Mouse (Mus musculus) kidney, adult 9 months (tissue): ENCODE data around the gene Tprkb.
"Not testable (repeated sequence)": the region's sequence is repeated elsewhere in the genome, so short reads cannot be mapped to it uniquely, and the experiment has no call there.

ENCODE experiments used
- DNase-seq: peaks from one replicate; pipeline ENCODE4 v3.0.0; 2022

The Tprkb gene

DNA sequence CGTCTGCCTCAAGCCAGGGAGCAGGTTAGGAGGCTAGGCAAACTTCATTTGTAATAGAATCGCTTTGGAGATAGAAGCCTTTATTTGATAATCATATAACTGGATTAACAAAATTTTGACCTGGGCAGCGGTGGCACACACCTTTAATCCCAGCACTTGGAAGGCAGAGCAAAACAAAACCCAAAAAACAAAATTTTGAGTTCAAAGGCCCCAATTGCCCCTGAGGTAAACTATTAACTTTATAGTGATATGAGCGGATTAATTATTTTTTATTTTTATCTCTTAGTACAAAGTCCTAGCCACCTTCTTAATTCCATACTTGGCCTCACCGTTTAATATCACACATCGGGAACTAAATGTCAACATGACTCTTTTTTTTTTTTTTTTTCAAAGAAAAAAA lies 4.9 kb downstream of the Tprkb start:
- DNase-seq: peak; percentile 81

DNA sequence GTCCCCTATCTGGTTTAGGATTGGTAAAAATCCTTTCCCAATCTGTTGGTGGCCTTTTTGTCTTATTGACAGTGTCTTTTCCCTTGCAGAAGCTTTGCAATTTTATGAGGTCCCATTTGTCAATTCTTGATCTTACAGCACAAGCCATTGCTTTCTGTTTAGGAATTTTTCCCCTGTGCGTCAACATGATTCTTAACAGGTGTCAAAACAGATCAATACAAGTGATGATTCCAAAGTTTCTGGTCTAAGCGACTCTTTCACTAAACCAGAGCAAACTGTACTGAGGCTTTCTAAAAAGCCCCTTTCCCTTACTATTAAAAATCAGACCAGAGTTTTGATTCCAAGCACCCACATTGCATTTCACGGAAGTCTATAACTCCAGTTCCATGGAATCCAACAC lies 6.7 kb downstream of the Tprkb start:
- DNase-seq: peak; percentile 18

DNA sequence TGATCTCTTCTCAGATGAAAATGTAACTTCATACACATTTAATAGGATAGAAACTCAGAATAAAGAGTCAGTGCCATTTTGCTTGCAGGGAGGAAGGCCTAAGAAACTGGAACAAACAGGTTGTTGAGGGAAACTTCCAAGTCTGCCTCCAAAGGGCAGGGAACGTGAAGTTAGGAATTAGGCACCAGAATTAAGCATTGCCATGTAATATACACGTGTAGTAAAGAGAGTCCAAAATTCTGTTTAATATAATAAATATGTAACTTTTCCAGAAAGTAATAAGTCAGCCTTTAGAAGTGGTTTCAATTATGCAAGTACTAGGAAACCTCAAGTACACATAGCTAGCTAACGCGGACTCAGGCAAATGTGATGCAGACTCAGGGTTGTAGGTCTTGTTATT lies 7.7 kb downstream of the Tprkb start:
- peak; percentile 85 for DNase-seq

DNA sequence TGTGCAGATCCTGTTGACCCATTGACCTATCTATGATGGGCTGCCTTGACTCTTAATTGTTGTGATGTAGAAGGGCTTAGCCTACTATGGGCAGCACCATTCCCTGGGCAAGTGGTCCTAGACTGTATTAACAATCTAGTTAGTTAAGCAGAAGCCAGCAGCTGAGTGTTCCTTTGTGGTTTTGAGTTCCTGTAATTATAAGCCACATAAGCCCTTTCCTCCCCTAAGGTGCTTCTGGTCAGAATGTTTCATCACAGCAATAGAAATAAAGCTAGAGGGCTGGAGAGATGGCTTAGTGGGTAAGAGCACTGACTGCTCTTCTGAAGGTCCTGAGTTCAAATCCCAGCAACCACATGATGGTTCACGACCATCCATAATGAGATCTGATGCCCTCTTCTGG lies 12.0 kb downstream of the Tprkb start:
- DNase-seq: no peak

DNA sequence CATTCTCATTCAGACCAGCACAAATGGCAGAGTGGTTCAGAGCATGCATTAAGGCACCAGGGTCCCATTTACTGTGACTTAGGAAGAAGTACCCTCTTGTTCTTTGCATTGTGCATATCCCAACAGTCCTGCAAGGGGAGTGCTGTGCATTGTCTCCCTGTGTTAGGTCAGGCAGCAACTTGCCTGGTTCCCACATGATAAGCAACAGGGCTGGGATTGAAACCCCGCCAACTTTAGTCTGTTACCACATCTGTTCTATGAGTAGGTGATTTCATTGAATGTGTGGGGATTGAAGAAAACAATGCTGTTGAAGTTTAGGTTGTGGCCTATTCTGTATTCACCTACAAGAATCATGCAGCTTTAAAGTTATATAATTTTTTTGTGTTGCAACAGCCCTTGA lies 15.0 kb downstream of the Tprkb start:
- peak; percentile 31 for DNase-seq

DNA sequence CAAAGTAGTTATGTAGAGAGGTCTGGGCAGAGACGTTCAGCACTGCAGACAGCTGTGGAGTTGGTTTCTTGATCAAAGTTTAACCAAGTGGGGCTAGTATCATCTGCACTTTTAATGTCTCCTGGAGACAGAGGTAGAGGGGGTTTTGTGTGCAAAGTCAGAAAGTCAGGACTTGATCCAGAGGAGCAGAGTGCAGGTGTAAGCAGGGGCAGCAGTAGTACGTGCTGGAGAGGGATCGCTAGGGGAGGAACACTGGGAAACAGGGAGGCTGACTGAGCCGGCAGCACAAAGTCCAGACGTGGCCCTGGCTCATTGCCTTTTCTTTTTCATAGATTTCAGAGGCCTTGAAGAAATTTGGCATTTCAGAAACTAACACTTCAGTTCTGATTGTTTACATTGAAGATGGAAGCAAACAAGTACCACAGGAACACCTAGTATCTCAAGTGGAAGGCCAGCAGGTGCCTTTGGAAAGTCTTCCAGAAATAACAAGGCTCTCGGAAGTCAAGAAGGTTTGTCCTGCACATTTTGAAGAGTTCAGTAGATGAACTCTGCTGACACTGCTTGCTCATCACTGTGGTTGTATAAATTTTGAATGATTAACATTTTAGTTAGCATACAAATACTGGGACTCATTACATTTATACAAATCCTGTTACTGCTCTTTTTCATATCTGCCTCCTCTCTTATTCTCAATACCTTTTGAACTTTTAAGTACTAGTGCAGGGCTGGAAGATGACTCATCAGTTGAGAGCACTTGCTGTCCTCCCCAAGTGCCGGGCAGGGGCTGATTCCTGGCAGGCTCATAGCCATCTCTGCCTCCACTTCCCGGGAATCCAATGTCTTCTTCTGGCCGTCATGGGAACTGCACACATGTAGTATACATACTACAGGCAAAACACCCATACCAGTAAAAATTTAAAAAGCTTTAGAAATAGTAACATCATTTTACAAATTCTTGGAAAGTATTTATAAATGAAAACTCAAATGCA lies 16.1 kb downstream of the Tprkb start:
- DNase-seq: peak; percentile 91

DNA sequence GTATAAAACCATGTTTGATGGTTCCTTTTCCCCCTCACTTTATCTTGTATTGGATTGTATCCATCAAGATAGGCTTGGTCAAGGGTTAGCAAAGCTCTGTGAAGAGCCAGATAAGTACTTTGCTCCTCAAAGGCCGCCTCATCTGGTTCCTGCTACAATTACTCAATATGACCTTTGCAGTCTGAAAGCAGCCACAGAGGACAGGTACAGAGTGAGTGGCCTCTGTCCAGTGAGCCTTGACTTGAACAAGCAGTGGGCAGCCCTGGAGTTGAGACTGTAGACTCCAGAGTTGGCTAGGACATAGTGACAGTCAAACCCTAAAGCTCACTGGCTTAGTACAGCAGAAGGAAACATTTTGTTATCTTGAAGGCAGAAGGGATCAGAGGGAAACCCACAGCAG lies 17.6 kb downstream of the Tprkb start:
- DNase-seq: peak; percentile 90

DNA sequence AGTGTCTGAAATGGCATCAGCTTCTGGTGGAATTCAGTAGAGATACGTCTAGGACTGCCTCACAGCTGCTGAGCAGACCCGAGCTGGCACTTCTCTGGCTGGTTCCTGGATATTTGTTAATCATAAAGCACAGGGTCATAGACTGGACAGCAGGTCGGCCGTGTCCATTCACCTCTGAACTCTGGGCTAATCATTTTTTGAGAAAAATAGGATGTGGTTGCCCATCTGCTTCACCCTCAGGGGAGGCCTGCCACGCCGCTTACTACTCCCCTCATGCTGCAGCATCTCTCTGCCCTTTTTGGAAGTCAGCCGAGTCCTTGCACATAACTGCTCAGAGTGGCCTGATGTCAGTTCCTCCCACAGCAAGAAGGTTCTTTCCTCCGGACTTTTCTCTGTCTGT lies 22.4 kb downstream of the Tprkb start:
- peak; percentile 95 for DNase-seq

DNA sequence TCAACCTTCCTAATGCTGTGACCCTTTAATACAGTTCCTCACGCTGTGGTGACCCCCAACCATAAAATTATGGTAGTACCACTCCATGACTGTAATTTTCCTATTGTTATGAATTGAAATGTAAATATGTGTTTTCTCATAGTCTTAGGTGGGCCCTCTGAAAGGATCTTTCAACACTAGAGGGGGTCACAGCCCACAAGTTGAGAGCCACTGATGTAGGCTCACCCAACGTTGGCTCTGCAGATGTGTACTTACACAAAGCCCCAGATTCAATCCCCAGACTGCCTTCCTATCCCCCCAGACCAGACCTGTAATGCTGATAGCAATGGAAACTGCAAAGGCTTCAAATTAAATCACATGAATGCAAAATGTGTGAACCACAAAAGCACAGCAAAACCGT lies 24.0 kb downstream of the Tprkb start:
- DNase-seq: no peak

DNA sequence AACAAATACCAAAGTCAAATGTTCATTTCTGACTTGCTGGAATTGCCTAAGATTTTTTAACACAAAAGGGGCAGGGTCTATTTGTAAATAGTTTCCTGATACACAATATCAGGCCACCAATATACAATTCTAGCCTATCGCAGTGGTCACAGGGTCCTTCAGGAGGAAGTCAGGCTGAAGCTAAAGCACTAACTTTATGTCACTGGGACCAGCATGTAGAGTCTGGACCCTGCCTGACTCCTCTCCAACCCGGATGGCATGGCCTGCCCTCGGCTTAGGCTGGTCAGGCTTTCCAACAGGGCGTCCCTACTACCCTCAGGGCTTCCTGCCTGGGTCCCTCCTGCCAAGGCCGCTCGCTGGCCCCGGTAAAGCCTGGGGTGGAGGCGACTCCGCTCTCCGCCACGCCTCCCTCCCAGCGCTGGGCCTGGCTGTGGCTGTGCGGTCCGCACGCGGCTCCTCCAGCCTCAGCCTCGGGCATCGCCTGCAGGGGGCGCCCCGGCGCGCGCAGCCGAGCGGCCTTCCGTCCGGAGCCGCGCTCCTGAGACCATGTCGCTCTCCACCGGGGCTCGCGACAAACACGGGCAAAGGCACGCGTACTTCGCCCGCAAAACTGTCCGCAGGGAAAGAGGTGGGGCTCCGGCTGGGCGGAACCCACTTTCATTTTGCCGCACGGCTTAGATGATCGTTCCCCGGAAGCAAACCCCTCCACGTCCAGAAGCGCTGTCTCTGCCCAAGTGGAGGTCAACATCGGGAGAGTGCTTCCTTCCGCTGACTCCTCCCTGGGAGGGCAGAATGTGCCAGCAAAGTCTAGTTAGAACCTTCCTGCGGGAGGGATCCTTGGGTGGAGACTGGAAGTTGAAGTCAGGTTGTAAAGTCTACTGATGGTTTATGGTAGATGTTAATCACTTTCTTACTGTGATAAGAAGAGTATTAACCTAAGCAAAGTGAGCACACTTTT lies 25.1 kb downstream of the Tprkb start:
- peak; percentile 95 for DNase-seq

DNA sequence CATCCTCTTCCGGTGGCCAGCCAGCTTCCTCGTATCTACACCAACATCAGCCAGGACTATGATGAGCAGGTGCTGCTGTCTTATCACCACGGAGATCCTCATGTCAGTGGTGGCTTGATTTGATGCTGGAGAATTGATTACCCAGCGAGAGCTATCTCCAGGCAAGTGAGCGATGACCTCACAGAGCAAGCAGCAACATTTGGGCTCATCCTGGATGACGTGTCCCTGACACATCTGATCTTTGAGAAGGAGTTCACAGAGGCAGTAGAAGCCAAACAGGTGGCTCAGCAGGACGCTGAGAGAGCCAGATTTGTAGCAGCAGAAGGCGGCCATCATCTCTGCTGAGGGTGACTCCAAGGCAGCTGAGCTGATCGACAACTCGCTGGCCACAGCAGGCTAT lies 27.0 kb downstream of the Tprkb start:
- DNase-seq: no peak

DNA sequence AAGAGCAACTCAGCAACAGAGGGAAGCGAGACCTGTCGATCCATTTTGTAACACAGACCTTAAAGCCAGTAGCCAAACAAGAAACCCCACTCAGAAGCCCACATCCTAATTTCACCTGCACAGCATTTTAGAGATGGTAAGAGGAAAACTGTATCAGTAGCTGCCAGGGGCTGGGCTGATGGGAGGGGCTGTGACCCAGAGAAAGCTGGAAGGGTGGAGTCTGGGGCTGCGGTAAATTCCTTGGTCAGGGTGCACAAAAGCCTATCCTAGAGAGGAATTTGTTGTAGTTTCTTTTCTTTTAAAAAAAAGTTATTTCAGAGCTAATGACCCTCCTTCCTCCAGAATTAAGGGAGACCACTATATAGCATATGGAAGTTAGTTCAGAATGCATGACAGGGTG lies 30.8 kb downstream of the Tprkb start:
- DNase-seq: no peak

DNA sequence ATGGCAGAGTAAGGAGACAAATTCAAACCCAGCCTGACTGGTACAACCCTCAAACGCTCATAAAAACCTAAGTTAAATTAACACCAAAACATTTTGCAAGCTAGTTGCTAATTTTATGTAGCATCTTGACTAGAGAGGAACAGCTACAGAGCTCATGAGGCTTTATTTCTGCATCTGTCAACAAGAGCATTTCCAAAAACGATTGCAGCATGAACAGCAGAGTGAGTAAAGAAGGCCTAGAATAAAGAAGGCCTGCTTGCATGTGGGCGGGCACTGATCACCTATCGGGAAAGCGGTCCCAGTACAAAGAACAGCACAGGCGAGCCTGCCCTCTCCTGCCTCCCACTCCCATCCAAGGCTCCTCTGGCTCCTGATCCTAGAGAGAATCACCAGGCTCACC lies 36.9 kb downstream of the Tprkb start:
- DNase-seq: no peak

DNA sequence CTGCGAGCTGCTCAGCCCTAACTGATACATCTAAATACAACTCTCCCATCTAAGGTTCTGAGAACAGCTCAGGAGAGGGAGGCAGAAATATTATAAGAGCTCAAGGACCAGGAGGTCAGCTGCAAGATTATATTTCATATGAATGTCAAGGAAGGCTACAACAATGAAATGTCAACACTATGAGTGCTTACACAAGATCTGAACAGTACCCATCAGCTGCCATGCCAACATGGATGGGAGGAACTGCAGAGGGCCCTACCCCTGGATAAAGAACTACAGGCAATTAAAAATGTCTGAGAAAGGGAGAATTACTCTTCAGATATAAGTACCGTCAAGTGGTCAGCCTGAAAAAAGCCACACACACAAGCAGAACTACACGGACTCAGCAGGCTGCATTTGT lies 45.9 kb downstream of the Tprkb start:
- no peak for DNase-seq

DNA sequence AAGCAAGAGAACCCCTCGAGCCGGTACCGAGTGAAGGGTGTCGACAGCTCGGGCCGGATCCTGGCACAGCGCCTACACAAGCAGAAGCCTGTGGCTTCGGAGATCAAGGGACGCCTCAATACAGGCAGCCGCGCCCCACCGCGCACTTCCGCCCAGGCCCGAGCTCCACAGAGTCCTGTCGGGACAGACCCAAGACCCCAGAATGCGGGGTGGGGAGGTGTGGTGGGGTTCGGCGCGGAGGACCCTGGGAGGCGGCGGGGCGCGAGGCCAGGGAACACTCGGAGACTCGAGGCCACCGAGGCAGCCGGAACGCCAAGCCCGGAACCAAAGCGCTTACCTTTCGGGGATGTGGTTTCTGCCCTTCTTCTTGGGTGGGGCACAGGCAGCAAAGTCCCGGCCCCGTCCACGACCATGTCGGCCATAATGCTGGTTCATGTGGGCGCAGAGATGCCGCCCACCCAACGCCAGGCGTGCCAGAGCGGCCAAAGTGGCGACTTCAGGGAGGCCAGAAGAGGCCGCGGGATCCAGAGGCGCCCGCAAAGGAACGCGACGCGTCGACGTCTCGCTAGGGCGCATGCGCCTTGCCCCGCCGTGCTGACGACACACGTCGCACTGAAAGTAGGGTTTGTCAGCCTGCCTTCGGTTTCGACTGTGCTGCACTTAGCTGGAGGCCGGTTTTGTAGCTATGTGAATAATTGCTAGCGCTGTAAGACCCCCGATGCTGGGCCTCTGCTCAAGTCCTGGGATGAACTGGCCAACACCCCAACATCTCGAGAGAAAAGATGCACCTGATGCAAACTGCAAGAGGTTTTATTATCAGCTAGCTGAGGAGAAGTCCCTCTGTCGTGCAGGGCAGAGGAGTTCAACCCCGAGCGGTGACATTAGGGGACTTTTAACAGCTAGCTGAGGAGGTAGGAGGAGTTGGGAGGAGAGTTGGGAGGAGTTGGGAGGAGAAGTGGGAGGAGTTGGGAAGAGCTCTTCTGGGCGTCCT lies 49.7 kb downstream of the Tprkb start, which contains the start of gene Dusp11:
Gene Dusp11, minus strand, starts transcription at position 567 of the 991 bp plus-strand sequence.
- peak; percentile 93 for DNase-seq

DNA sequence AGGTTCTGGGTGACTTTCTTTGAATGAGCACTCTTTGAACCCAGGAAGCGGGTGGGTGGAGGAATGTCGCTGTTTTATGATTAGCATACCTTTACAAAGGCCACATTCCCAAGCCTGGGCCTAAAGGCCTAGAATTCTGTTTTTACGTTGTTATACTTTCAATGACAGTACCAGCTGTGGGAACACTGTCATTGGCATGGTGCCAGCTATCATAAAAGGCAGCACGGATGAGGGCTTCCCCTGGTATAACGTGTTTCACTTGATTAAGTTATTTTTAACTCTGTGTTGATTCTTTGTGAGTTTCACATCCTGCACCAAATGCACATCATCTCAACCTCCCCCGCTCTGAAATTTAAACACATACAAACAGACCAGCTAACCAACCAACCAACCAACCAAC lies 54.4 kb downstream of the Tprkb start:
- DNase-seq: not testable (repeated sequence)

DNA sequence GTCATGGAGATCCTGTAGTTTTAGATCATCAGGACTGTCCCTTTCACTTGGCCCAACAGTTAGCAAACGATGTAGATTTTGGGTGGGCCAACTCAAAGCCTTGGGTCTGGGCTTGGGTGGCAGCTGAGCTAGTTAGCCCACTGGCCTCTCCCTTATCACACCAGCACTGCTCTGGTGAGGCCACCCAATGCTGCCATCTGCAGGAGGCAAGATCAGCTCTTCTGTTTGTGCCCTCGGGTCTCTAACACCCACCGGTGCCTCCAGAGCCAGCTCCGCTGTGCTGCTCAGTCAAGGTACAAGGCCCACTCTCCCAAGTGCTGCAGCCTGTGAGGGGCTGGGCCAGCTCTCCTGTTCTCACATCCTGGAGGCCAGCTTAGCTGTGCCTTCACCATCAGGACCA lies 55.0 kb downstream of the Tprkb start:
- no peak for DNase-seq

DNA sequence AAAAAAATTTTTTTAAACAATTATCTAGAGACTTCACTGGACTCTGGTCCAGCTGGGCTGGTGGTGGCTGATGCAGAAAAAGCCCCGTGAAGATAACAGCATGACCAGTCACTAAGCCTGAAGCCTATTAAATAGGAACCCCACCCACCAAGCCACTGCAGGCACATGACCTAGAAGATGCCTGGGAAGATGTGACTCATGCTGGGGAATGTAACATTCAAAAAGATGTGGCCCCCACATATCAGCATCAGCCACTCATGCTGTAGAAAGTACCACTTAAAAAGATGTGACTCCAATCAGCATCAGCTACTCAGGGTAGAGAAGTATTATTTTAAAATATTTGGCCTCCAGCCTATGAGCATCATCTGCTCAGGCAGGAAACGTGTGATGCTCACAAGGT lies 58.2 kb downstream of the Tprkb start:
- no peak for DNase-seq

DNA sequence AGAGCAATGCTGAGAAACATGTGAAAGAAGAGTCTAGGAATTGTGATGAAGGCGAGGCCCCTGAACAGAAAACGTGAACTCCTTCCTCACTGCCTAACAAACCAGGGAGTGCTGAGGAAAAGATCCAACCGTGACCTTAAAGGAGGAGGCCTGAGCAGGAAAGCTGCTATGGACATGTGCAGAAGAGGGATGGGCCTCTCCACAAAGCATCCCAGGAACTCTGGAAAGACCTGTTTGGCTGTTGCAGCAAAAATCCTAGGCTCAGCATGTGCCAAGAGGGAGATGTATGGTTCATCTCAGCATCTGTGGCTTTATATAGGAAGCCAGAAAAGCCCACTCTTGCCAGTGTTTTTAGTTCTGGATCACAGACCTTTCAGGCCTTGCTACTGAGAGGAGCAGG lies 61.0 kb downstream of the Tprkb start:
- no peak for DNase-seq

DNA sequence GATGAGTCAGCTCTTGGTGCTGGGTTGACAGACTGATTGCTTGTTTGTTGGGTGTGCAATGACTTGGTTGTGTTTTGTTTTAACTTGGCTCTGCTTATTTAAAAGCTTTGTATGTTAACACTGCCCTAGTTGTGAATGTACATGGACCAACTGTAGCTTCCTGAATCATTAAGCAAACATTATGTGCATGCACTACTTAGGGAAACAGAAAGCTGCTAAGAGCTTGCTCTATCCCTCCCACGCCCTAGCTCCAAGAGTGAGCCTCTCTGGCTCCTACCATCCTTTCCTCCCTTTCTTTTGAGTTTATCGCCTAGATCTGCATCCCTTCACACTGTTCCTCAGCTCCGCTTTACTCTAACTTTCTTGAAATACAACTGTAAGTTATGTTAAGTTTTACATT lies 61.7 kb downstream of the Tprkb start:
- no peak for DNase-seq

DNA sequence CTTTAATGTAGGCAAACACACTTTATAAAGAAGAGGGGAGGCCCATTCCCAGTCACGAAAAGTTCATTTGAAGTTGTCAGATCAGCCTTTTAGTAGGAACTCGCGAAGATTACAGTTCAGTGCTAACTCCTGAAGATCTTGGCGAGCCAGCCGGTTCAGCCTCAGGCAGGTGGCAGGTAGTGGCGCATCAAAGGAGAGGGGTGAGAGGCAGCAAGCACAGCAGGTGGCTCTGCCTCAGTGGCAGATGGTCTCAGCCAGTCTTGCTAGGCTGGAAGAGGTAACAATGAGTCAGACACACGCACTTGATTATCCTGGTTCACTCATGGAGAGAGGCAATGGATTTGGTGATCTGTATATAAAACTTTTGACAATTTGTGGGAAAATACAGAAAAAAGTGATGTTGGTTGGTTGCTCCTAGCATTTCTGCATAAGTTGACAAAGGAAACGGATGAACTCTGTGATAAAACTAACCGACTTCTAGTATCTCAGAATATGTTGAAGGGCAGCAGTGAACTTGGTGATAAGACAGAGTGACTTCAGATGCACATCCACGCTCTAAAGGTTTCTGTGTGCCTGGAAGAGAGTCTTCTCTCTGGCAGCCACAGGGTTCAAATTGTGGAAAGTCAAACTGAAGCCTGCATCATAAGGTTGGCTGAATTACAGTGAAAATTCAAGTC lies 63.4 kb downstream of the Tprkb start:
- no peak for DNase-seq

DNA sequence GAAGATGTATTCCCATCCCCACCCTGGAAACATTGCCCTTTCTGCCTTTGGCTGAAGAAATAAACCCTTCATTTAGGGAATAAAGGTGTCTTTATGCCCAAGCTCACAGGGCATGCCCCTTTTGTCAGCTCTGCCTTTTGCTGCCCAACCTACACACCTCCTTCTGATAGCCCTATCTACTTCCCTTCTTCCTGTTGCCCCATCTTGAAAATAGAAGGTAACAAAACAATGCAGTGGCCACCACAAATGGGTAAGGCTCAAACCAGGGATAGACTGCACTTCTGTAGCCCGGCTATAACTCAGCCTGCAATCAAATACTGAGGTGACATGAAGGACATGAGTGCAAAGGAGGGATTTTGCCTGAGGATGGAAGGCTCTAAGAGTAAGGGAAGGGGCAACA lies 64.1 kb downstream of the Tprkb start:
- no peak for DNase-seq
